In the genomic region with DNA sequence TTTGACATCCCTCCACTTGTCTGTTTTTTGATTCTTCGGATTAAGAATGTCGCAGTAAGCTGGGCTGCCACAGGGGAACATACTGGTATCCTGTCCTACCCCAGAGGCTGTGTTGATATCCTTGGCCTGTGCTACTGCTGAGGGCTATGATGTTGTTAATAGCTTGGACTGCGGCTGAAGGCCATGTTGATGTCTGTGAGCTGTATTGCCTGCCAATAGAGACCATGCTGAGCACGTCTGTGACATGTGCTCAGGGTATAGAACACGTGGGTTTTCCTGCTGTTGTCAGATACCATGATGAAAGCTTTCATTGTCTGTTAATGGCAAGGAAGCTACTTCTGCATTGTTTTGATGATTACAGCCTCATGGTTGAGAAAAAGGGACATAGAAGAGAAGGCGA, we compare ENCODE assay signal across 21 mouse cellular contexts.
DNase-seq lines count a peak whose midpoint lies in the region; ATAC-seq lines count a peak whose summit lies in the region.
"Had no signal": no experiment of that assay in that cellular context is flagged by ENCODE, and none has a peak within 500 bp of the region (broad histone marks: within the 10 kb centered on the region; RNA-seq: fewer than 3 reads in every experiment).

No protein-coding gene starts in this region.

- H3K4me1 ChIP-seq in forebrain, embryonic 11.5 days (replicated peaks; ENCODE audit: control insufficient read depth, insufficient read depth, low read length), result no peaks in the 10 kb centered on the region
- H3K4me1 ChIP-seq in forebrain, embryonic 10.5 days, result no peaks in the 10 kb centered on the region
- no peaks in the 10 kb centered on the region for H3K4me1 ChIP-seq in hindbrain, embryonic 15.5 days (replicated peaks)
- no peaks in the 10 kb centered on the region for H3K4me1 ChIP-seq in hindbrain, embryonic 16.5 days (ENCODE audit: control insufficient read depth, insufficient read depth, low read depth, low read length)
- no peaks in the 10 kb centered on the region for H3K4me1 ChIP-seq in midbrain, embryonic 16.5 days (ENCODE audit: control insufficient read depth, insufficient read depth, low read length)
- no peaks in the 10 kb centered on the region for H3K4me1 ChIP-seq in midbrain, embryonic 11.5 days (ENCODE audit: control insufficient read depth, insufficient read depth, low read length)
- no peaks in the 10 kb centered on the region for H3K4me1 ChIP-seq in forebrain, embryonic 15.5 days
- H3K4me1 ChIP-seq: embryonic facial prominence, embryonic 10.5 days; heart, embryonic 15.5 days had no signal

- DNase-seq in forebrain, embryonic 11.5 days (ENCODE audit: low spot score), result no peak
- DNase-seq in forebrain, embryonic 10.5 days (ENCODE audit: extremely low spot score, low spot score), result no peak
- DNase-seq in midbrain, embryonic 11.5 days (ENCODE audit: low spot score, missing footprints), result no peak
- DNase-seq in embryo, embryonic 11 days, result no peak
- DNase-seq: adrenal gland, postnatal 14 days; cerebellum, adult 18-20 months; gastrocnemius, postnatal 14 days; heart, adult 2 months; heart, postnatal 14 days; kidney, adult 2 months had no signal

- 73% methylated on average over 6 of the region's 6 CpGs for WGBS in forebrain, embryonic 11.5 days
- WGBS in forebrain, embryonic 10.5 days, result 74% methylated on average over 6 of the region's 6 CpGs
- WGBS in hindbrain, embryonic 15.5 days, result 60% methylated on average over 6 of the region's 6 CpGs
- WGBS in hindbrain, embryonic 16.5 days, result 60% methylated on average over 6 of the region's 6 CpGs
- 65% methylated on average over 6 of the region's 6 CpGs for WGBS in midbrain, embryonic 16.5 days
- WGBS in midbrain, embryonic 11.5 days, result 77% methylated on average over 6 of the region's 6 CpGs
- 47% methylated on average over 6 of the region's 6 CpGs for WGBS in forebrain, embryonic 15.5 days

- no peak overlapping the region for H3K4me3 ChIP-seq in forebrain, embryonic 11.5 days (ENCODE audit: low read depth, low read length)
- H3K4me3 ChIP-seq in forebrain, embryonic 10.5 days, result no peak overlapping the region
- no peak overlapping the region for H3K4me3 ChIP-seq in hindbrain, embryonic 15.5 days
- H3K4me3 ChIP-seq in hindbrain, embryonic 16.5 days (ENCODE audit: low read length), result no peak overlapping the region
- H3K4me3 ChIP-seq in midbrain, embryonic 16.5 days (ENCODE audit: low read depth, low read length), result no peak overlapping the region
- no peak overlapping the region for H3K4me3 ChIP-seq in midbrain, embryonic 11.5 days (ENCODE audit: low read depth, low read length)
- H3K4me3 ChIP-seq in forebrain, embryonic 15.5 days, result no peak overlapping the region
- H3K4me3 ChIP-seq: embryonic facial prominence, embryonic 10.5 days; heart, adult 2 months; heart, embryonic 15.5 days had no signal

- H3K36me3 ChIP-seq in forebrain, embryonic 11.5 days (ENCODE audit: control insufficient read depth, insufficient read depth, low read length), result no peaks in the 10 kb centered on the region
- H3K36me3 ChIP-seq in forebrain, embryonic 10.5 days (replicated peaks), result no peaks in the 10 kb centered on the region
- no peaks in the 10 kb centered on the region for H3K36me3 ChIP-seq in hindbrain, embryonic 15.5 days
- H3K36me3 ChIP-seq in hindbrain, embryonic 16.5 days (ENCODE audit: control insufficient read depth, insufficient read depth, low read length), result no peaks in the 10 kb centered on the region
- no peaks in the 10 kb centered on the region for H3K36me3 ChIP-seq in midbrain, embryonic 16.5 days (ENCODE audit: control insufficient read depth, insufficient read depth, low read length)
- no peaks in the 10 kb centered on the region for H3K36me3 ChIP-seq in midbrain, embryonic 11.5 days (ENCODE audit: control insufficient read depth, insufficient read depth, low read length)
- no peaks in the 10 kb centered on the region for H3K36me3 ChIP-seq in forebrain, embryonic 15.5 days
- H3K36me3 ChIP-seq: embryonic facial prominence, embryonic 10.5 days; heart, embryonic 15.5 days had no signal

- H3K27ac ChIP-seq in forebrain, embryonic 11.5 days (ENCODE audit: low read depth, low read length), result no peak overlapping the region
- no peak overlapping the region for H3K27ac ChIP-seq in forebrain, embryonic 10.5 days
- H3K27ac ChIP-seq in hindbrain, embryonic 15.5 days (replicated peaks), result no peak overlapping the region
- no peak overlapping the region for H3K27ac ChIP-seq in hindbrain, embryonic 16.5 days (ENCODE audit: low read depth, low read length)
- H3K27ac ChIP-seq in midbrain, embryonic 16.5 days (ENCODE audit: low read length), result no peak overlapping the region
- no peak overlapping the region for H3K27ac ChIP-seq in midbrain, embryonic 11.5 days (ENCODE audit: low read depth, low read length)
- H3K27ac ChIP-seq in forebrain, embryonic 15.5 days (replicated peaks), result no peak overlapping the region
- H3K27ac ChIP-seq: embryonic facial prominence, embryonic 10.5 days; heart, adult 2 months; heart, embryonic 15.5 days had no signal

- 0 out of 2 replicates have a peak, but pooled peaks have one; percentile 36 for ATAC-seq in forebrain, embryonic 11.5 days (replicated peaks; ENCODE audit: low FRiP score)
- ATAC-seq in hindbrain, embryonic 15.5 days (ENCODE audit: low FRiP score, low read depth), result 0 out of 2 replicates have a peak, but pooled peaks have one; percentile 48
- no peak for ATAC-seq in hindbrain, embryonic 16.5 days
- ATAC-seq in midbrain, embryonic 16.5 days, result peak; percentile 48; the same call in 1 of the 2 replicates
- no peak for ATAC-seq in midbrain, embryonic 11.5 days (ENCODE audit: low FRiP score)
- 0 out of 2 replicates have a peak, but pooled peaks have one; percentile 32 for ATAC-seq in forebrain, embryonic 15.5 days (replicated peaks)
- ATAC-seq: activated CD4-positive, CD25-positive, alpha-beta regulatory T cell, adult 4 months; intestine, embryonic 16.5 days; Patski had no signal

- H3K27me3 ChIP-seq in forebrain, embryonic 11.5 days (ENCODE audit: control insufficient read depth, insufficient read depth, low read length), result no peaks in the 10 kb centered on the region
- no peaks in the 10 kb centered on the region for H3K27me3 ChIP-seq in forebrain, embryonic 10.5 days (ENCODE audit: poor library complexity, severe bottlenecking)
- no peaks in the 10 kb centered on the region for H3K27me3 ChIP-seq in hindbrain, embryonic 15.5 days
- no peaks in the 10 kb centered on the region for H3K27me3 ChIP-seq in hindbrain, embryonic 16.5 days (replicated peaks; ENCODE audit: control insufficient read depth, insufficient read depth, low read length)
- no peaks in the 10 kb centered on the region for H3K27me3 ChIP-seq in midbrain, embryonic 16.5 days (ENCODE audit: control insufficient read depth, insufficient read depth, low read depth, low read length)
- H3K27me3 ChIP-seq in midbrain, embryonic 11.5 days (ENCODE audit: control insufficient read depth, insufficient read depth, low read length), result no peaks in the 10 kb centered on the region
- no peaks in the 10 kb centered on the region for H3K27me3 ChIP-seq in forebrain, embryonic 15.5 days
- H3K27me3 ChIP-seq: CH12.LX; heart, embryonic 15.5 days; Patski had no signal

- H3K9ac ChIP-seq in forebrain, embryonic 11.5 days (ENCODE audit: low read length), result no peak overlapping the region
- no peak overlapping the region for H3K9ac ChIP-seq in hindbrain, embryonic 15.5 days
- no peak overlapping the region for H3K9ac ChIP-seq in hindbrain, embryonic 16.5 days (ENCODE audit: low read depth, low read length)
- no peak overlapping the region for H3K9ac ChIP-seq in midbrain, embryonic 16.5 days (ENCODE audit: low read depth, low read length)
- H3K9ac ChIP-seq in midbrain, embryonic 11.5 days (ENCODE audit: low read length), result no peak overlapping the region
- H3K9ac ChIP-seq in forebrain, embryonic 15.5 days (replicated peaks), result no peak overlapping the region
- H3K9ac ChIP-seq: heart, embryonic 15.5 days had no signal

- H3K9me3 ChIP-seq in forebrain, embryonic 11.5 days (ENCODE audit: control insufficient read depth, low read length), result no peaks in the 10 kb centered on the region
- H3K9me3 ChIP-seq in forebrain, embryonic 10.5 days, result no peaks in the 10 kb centered on the region
- H3K9me3 ChIP-seq in hindbrain, embryonic 15.5 days, result no peaks in the 10 kb centered on the region
- no peaks in the 10 kb centered on the region for H3K9me3 ChIP-seq in hindbrain, embryonic 16.5 days (ENCODE audit: control insufficient read depth, low read length)
- no peaks in the 10 kb centered on the region for H3K9me3 ChIP-seq in midbrain, embryonic 16.5 days (replicated peaks; ENCODE audit: control insufficient read depth, low read length, poor library complexity, severe bottlenecking)
- no peaks in the 10 kb centered on the region for H3K9me3 ChIP-seq in midbrain, embryonic 11.5 days (ENCODE audit: control insufficient read depth, low read length)
- H3K9me3 ChIP-seq in forebrain, embryonic 15.5 days, result no peaks in the 10 kb centered on the region
- H3K9me3 ChIP-seq: embryonic facial prominence, embryonic 10.5 days; heart, embryonic 15.5 days had no signal

- no peak overlapping the region for H3K4me2 ChIP-seq in forebrain, embryonic 11.5 days (ENCODE audit: low read depth, low read length, severe bottlenecking)
- no peak overlapping the region for H3K4me2 ChIP-seq in hindbrain, embryonic 15.5 days
- H3K4me2 ChIP-seq in hindbrain, embryonic 16.5 days (ENCODE audit: low read length), result no peak overlapping the region
- H3K4me2 ChIP-seq in midbrain, embryonic 16.5 days (ENCODE audit: low read length), result no peak overlapping the region
- no peak overlapping the region for H3K4me2 ChIP-seq in midbrain, embryonic 11.5 days
- H3K4me2 ChIP-seq in forebrain, embryonic 15.5 days (replicated peaks), result no peak overlapping the region
- H3K4me2 ChIP-seq: heart, embryonic 11.5 days; heart, embryonic 15.5 days had no signal

Comparison
In these comparisons a context has a peak if more than half of its experiments do, and no peak if none do; other contexts are left out.
1. ATAC-seq: peak in forebrain, embryonic 11.5 days (single experiment), hindbrain, embryonic 15.5 days (single experiment), midbrain, embryonic 16.5 days (single experiment) and forebrain, embryonic 15.5 days (single experiment); none in hindbrain, embryonic 16.5 days (single experiment) and midbrain, embryonic 11.5 days (single experiment).